Mouse (Mus musculus) spleen, adult 2 months (tissue): Measurements from ENCODE around the gene Smyd3. TPM values are rescaled to one million over a fixed set of nuclear protein-coding genes. Genes with fewer than 3 reads are reported as not detected.

Experiments used
- DNase-seq, 2 experiments: peaks; one replicate each; pipeline versions ENCODE4 v3.0.0 to v3.0.0-alpha.2; 2012 to 2021; ENCODE audit warnings: low spot score in 2 of 2, low read depth in 1 of 2
- H3K27ac ChIP-seq: fragments of 200-500 bp; 2 replicates; pipeline ENCODE4 v1.5.1; 2012; ENCODE audit warnings: low read length, inconsistent platforms; ENCODE audit not compliant: insufficient read depth
- H3K27me3 ChIP-seq: fragments of 200-500 bp; 2 replicates; pipeline ENCODE4 v1.6.1; 2012; ENCODE audit warnings: mild to moderate bottlenecking, moderate library complexity, low read length, inconsistent platforms; ENCODE audit not compliant: control insufficient read depth, insufficient read depth
- H3K36me3 ChIP-seq: fragments of 200-500 bp; 2 replicates; pipeline ENCODE4 v1.6.1; 2012; ENCODE audit warnings: mild to moderate bottlenecking, low read length, inconsistent platforms; ENCODE audit not compliant: control insufficient read depth, insufficient read depth
- H3K4me1 ChIP-seq: fragments of 200-500 bp; 2 replicates; pipeline ENCODE4 v1.6.1; 2011; ENCODE audit warnings: inconsistent platforms; ENCODE audit not compliant: control insufficient read depth, insufficient read depth, insufficient read length
- H3K4me3 ChIP-seq: fragments of 200-500 bp; 2 replicates; pipeline ENCODE4 v1.5.1; 2011; ENCODE audit warnings: mild to moderate bottlenecking, inconsistent platforms; ENCODE audit not compliant: insufficient read depth, insufficient read length; ENCODE audit errors: extremely low read depth
- CTCF ChIP-seq: fragments of 200-500 bp; IDR thresholded peaks from 2 replicates; pipeline ENCODE4 v1.5.1; 2011; ENCODE audit warnings: mild to moderate bottlenecking, inconsistent platforms; ENCODE audit not compliant: insufficient read depth, insufficient read length, insufficient replicate concordance; ENCODE audit errors: extremely low read depth
- POLR2A ChIP-seq: fragments of 200-500 bp; IDR thresholded peaks from 2 replicates; pipeline ENCODE4 v1.6.1; 2011; ENCODE audit warnings: low read depth, low read length, inconsistent platforms
- WGBS: fragments of 180-500 bp; shearing (Covaris S2); methylation state at CpG from one replicate; pipeline ENCODE4 v1.1.7; 2018; 5-methylcytosine and 5-hydroxymethylcytosine counted together
- polyA plus RNA-seq: library from polyadenylated mRNA; depleted of rRNA; stranded (reverse); fragments of >200 nt; gene quantifications from 2 replicates; pipeline ENCODE4 v1.2.3, GENCODE M21; 2012

The Smyd3 gene
- polyA plus RNA-seq, 1 experiment: 3.6 TPM

DNA sequence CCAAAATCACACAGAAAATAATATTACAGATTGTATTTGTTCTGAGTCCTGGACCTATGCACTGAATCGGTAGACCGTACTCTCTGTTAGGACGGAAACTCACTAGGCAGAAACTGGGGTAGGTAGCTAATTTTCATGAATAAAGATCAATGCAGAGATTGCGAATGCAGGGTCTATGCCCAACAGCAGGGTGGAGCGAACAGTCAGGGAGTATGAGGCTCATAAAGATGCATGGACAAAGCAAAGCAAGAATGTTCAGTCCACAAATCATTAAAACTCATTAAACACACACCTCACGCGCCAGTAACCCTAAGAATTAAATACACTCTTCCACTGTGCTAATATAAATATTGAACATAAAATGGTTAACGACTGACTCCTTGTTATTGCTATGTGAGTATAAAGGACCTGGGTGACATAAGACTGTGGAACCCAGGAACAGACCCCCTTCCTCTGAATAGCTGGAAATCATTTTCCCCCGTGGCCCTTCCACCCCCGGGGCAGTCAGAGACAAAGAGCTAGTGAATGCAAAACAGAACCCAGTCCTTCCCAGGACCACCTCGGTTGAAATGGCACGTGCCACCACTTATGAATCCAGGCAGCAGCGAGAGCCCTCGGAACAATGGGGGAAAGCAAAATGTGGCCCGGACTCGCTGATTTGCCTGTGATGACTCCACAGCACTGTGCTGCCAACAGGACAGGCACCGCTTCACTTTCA, 71.6 kb downstream of the Smyd3 start:
- no peak for TF ChIP-seq POLR2A
- TF ChIP-seq CTCF: no peak
- Histone ChIP-seq H3K27me3 (no peaks in the 10 kb centered on the region), H3K4me3 (no peak overlapping the region), H3K4me1 (no peaks in the 10 kb centered on the region), H3K27ac (no peak overlapping the region), H3K36me3 (no peaks in the 10 kb centered on the region)
- DNase-seq: no peak
- WGBS: 88% methylated on average over 17 of the region's 17 CpGs

DNA sequence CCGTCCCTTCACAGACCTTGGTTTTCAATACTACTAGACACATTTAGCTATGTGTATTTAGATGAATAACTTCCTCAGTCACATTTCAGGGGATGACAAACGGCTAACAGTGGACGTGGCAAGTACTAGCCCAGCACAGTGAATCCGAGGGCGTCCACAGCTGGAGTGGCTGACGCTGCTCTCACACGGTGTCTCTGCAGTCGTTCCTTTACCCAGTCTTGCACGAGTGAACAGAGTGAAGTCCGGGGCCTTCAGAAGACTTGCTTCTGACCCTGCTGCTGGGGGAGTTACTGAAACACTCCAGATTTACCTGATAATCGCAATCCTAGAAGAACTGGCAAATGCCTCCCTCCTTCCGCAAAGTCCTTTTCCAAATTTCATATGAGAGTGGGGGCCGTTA, 74.0 kb downstream of the Smyd3 start:
- Histone ChIP-seq H3K27ac (no peak overlapping the region), H3K27me3 (no peaks in the 10 kb centered on the region), H3K4me1 (no peaks in the 10 kb centered on the region), H3K36me3 (no peaks in the 10 kb centered on the region), H3K4me3 (no peak overlapping the region)
- DNase-seq: no peak
- no peak for TF ChIP-seq POLR2A
- TF ChIP-seq CTCF: no peak
- 92% methylated on average over 13 of the region's 13 CpGs for WGBS

- H3K4me1 ChIP-seq: no peaks in the 10 kb centered on the region
- 89% methylated on average over 8 of the region's 8 CpGs for WGBS
- no peak for TF ChIP-seq CTCF
- TF ChIP-seq POLR2A: no peak
- H3K27me3 ChIP-seq: no peaks in the 10 kb centered on the region
- H3K36me3 ChIP-seq: no peaks in the 10 kb centered on the region
- no peak for DNase-seq
- H3K4me3 ChIP-seq: no peak overlapping the region
- no peak overlapping the region for H3K27ac ChIP-seq
These were observed 74.4 kb downstream of the Smyd3 start for GRCm38 (mm10) chr1:179443423-179443822.

- DNase-seq: no peak
- no peak overlapping the region for H3K4me3 ChIP-seq
These were observed 81.2 kb downstream of the Smyd3 start for GRCm38 (mm10) chr1:179436596-179436995.

GRCm38 (mm10) chr1:179434443-179435260, 83.2 kb downstream of the Smyd3 start:
- TF ChIP-seq CTCF: no peak
- TF ChIP-seq POLR2A: no peak
- no peak overlapping the region; the same call in none of the 2 replicates for H3K27ac ChIP-seq

More at GRCm38 (mm10) chr1:179436596-179436995, 81.2 kb downstream of the Smyd3 start:
- 95% methylated on average over 11 of the region's 11 CpGs for whole genome bisulfite sequencing
- Histone ChIP-seq H3K27ac (no peak overlapping the region), H3K4me1 (peaks cover 3% of the 10 kb centered on the region; the same call in 1 of the 2 replicates), H3K27me3 (no peaks in the 10 kb centered on the region), H3K36me3 (no peaks in the 10 kb centered on the region)
- no peak for TF ChIP-seq POLR2A
- no peak for TF ChIP-seq CTCF

DNA sequence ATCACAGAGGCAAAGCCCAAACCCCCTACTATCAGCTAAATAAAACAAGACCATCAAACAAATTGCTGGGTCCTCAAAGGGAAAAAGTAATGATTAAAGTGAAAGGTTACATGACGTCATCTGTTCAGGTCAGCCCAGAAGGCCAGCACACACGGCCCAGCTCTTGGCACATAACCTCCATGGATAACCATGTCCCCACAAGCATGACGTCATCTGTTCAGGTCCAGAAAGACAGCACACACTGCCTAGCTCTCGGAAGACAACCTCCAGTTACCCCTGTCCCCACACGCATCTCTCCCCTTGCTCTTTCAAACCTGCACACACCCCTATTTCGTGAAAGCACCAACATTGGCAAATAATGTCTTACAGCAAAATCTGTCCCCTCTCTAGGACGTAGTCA, 84.0 kb downstream of the Smyd3 start:
- Histone ChIP-seq H3K27ac (no peak overlapping the region), H3K4me3 (no peak overlapping the region)

More at GRCm38 (mm10) chr1:179434443-179435260, 83.2 kb downstream of the Smyd3 start:
- Histone ChIP-seq H3K4me1 (peaks cover 3% of the 10 kb centered on the region; the same call in 1 of the 2 replicates), H3K27me3 (no peaks in the 10 kb centered on the region), H3K4me3 (no peak overlapping the region), H3K36me3 (no peaks in the 10 kb centered on the region)
- peak in 1 of 2 experiments; percentile 11 for DNase-seq
- WGBS: 80% methylated on average over 11 of the region's 11 CpGs

More for the DNA sequence above, 84.0 kb downstream of the Smyd3 start:
- no peak for DNase-seq
- no peaks in the 10 kb centered on the region for H3K36me3 ChIP-seq
- WGBS: 87% methylated on average over 7 of the region's 7 CpGs
- TF ChIP-seq CTCF (no peak), POLR2A (no peak)
- H3K4me1 ChIP-seq: peaks cover 3% of the 10 kb centered on the region; the same call in 1 of the 2 replicates
- H3K27me3 ChIP-seq: no peaks in the 10 kb centered on the region
